Mouse (Mus musculus) limb, embryonic 11.5 days (tissue): ENCODE measurements around the gene Rims3. TPM values are rescaled to one million over a fixed set of nuclear protein-coding genes. Genes with fewer than 3 reads are reported as not detected.

Source experiments
- ATAC-seq: fragments of 200-750 bp; cut with Nextera tagmentation; 2 replicates; pipeline ENCODE4 v1.8.0; 2017; ENCODE audit warnings: low read depth; ENCODE audit not compliant: insufficient number of reproducible peaks, low FRiP score, low TSS enrichment
- DNase-seq: peaks from one replicate; pipeline ENCODE4 v3.0.0-alpha.2; 2015; ENCODE audit warnings: low spot score
- H3K27ac ChIP-seq: fragments of 300-500 bp; sonication (generic); replicated peaks from 2 replicates; pipeline ENCODE4 v1.5.1; 2014; ENCODE audit warnings: low read depth, mild to moderate bottlenecking, low read length
- H3K27me3 ChIP-seq: fragments of 300-500 bp; sonication (generic); 2 replicates; pipeline ENCODE4 v1.6.1; 2014; ENCODE audit warnings: mild to moderate bottlenecking, low read length, mixed read lengths; ENCODE audit not compliant: control insufficient read depth, insufficient read depth
- H3K36me3 ChIP-seq: fragments of 300-500 bp; sonication (generic); 2 replicates; pipeline ENCODE4 v1.6.1; 2014; ENCODE audit warnings: mild to moderate bottlenecking, low read length, moderate library complexity, mixed read lengths; ENCODE audit not compliant: control insufficient read depth, insufficient read depth
- H3K4me1 ChIP-seq: fragments of 300-500 bp; sonication (generic); 2 replicates; pipeline ENCODE4 v1.6.1; 2014; ENCODE audit warnings: low read length, mixed read lengths; ENCODE audit not compliant: control insufficient read depth, insufficient read depth
- H3K4me2 ChIP-seq: fragments of 300-500 bp; sonication (generic); 2 replicates; pipeline ENCODE4 v1.6.1; 2014; ENCODE audit warnings: low read depth, mild to moderate bottlenecking, moderate library complexity; ENCODE audit not compliant: severe bottlenecking
- H3K4me3 ChIP-seq: fragments of 300-500 bp; sonication (generic); 2 replicates; pipeline ENCODE4 v1.5.1; 2014; ENCODE audit warnings: low read depth, low read length
- H3K9ac ChIP-seq: fragments of 300-500 bp; sonication (generic); 2 replicates; pipeline ENCODE4 v1.6.1; 2014; ENCODE audit warnings: mild to moderate bottlenecking, low read length
- H3K9me3 ChIP-seq: fragments of 300-500 bp; sonication (generic); 2 replicates; pipeline ENCODE4 v1.6.1; 2016; ENCODE audit warnings: low read length; ENCODE audit not compliant: control insufficient read depth
- WGBS: fragments of 180-500 bp; shearing (Covaris S2); extraction: QIAGEN DNeasy Blood & Tissue Kit; methylation state at CpG from one replicate; pipeline ENCODE4 v1.1.7; 2014; 5-methylcytosine and 5-hydroxymethylcytosine counted together
- polyA plus RNA-seq: library from polyadenylated mRNA; unstranded; fragments of >200 nt; fragmentation: Nextera tagmentation; extraction: Ambion mirVana; gene quantifications from 2 replicates; pipeline ENCODE4 v1.2.1, GENCODE M21; 2014

Rims3 gene
- polyA plus RNA-seq, 1 experiment from 2014 or later, result 0.51 TPM

GRCm38 (mm10) chr4:120892516-120892915, 37.9 kb downstream of the Rims3 start:
- 56% methylated on average over 1 of the region's 1 CpGs for WGBS
- DNase-seq (no peak), ATAC-seq (no peak)
- no peaks in the 10 kb centered on the region for H3K36me3 ChIP-seq
- no peak overlapping the region for H3K9ac ChIP-seq
- no peak overlapping the region for H3K4me3 ChIP-seq
- H3K4me2 ChIP-seq, result no peak overlapping the region
- no peaks in the 10 kb centered on the region for H3K9me3 ChIP-seq
- H3K27ac ChIP-seq, result no peak overlapping the region
- H3K27me3 ChIP-seq, result no peaks in the 10 kb centered on the region
- H3K4me1 ChIP-seq, result peaks cover 7% of the 10 kb centered on the region

- DNase-seq, result no peak
- H3K9me3 ChIP-seq, result no peaks in the 10 kb centered on the region
- H3K27ac ChIP-seq, result no peak overlapping the region
- no peaks in the 10 kb centered on the region for H3K36me3 ChIP-seq
- ATAC-seq, result no peak
- no peak overlapping the region for H3K9ac ChIP-seq
- H3K4me3 ChIP-seq, result no peak overlapping the region
- H3K4me1 ChIP-seq, result peaks cover 7% of the 10 kb centered on the region
- WGBS, result 67% methylated on average over 11 of the region's 11 CpGs
- H3K4me2 ChIP-seq, result no peak overlapping the region
- H3K27me3 ChIP-seq, result no peaks in the 10 kb centered on the region
These were observed 39.2 kb downstream of the Rims3 start for GRCm38 (mm10) chr4:120893656-120894401.

GRCm38 (mm10) chr4:120894584-120894983, 40.0 kb downstream of the Rims3 start:
- no peak overlapping the region for H3K9ac ChIP-seq
- H3K36me3 ChIP-seq, result no peaks in the 10 kb centered on the region
- no peak overlapping the region for H3K4me3 ChIP-seq
- ATAC-seq (no peak), DNase-seq (no peak)
- no peaks in the 10 kb centered on the region for H3K27me3 ChIP-seq
- no peak overlapping the region for H3K4me2 ChIP-seq
- H3K9me3 ChIP-seq, result no peaks in the 10 kb centered on the region
- no peak overlapping the region for H3K27ac ChIP-seq
- H3K4me1 ChIP-seq, result peaks cover 7% of the 10 kb centered on the region
- WGBS, result 76% methylated on average over 11 of the region's 11 CpGs

- Histone ChIP-seq H3K4me3 (no peak overlapping the region), H3K9ac (no peak overlapping the region), H3K27me3 (no peaks in the 10 kb centered on the region), H3K36me3 (no peaks in the 10 kb centered on the region), H3K27ac (no peak overlapping the region), H3K4me1 (peaks cover 7% of the 10 kb centered on the region), H3K9me3 (no peaks in the 10 kb centered on the region), H3K4me2 (no peak overlapping the region)
- no peak for DNase-seq
- 82% methylated on average over 7 of the region's 7 CpGs for WGBS
- ATAC-seq, result no peak
These were observed 40.6 kb downstream of the Rims3 start for GRCm38 (mm10) chr4:120895226-120895625.

- Histone ChIP-seq H3K4me1 (peaks cover under 1% of the 10 kb centered on the region; the same call in 1 of the 2 replicates), H3K27me3 (no peaks in the 10 kb centered on the region), H3K4me3 (no peak overlapping the region), H3K36me3 (no peaks in the 10 kb centered on the region), H3K9ac (no peak overlapping the region), H3K4me2 (no peak overlapping the region), H3K9me3 (no peaks in the 10 kb centered on the region), H3K27ac (no peak overlapping the region)
- WGBS, result 72% methylated on average over 7 of the region's 7 CpGs
- no peak for ATAC-seq
- no peak for DNase-seq
These were observed 41.4 kb downstream of the Rims3 start for GRCm38 (mm10) chr4:120895810-120896584.

- ATAC-seq (no peak), DNase-seq (no peak)
- Histone ChIP-seq H3K4me3 (no peak overlapping the region), H3K4me1 (no peaks in the 10 kb centered on the region), H3K27ac (no peak overlapping the region), H3K27me3 (no peaks in the 10 kb centered on the region), H3K4me2 (no peak overlapping the region), H3K9ac (no peak overlapping the region), H3K36me3 (no peaks in the 10 kb centered on the region), H3K9me3 (no peaks in the 10 kb centered on the region)
- 70% methylated on average over 4 of the region's 4 CpGs for WGBS
These were observed 49.9 kb downstream of the Rims3 start for GRCm38 (mm10) chr4:120904533-120904932.

- no peak for ATAC-seq
- no peak for DNase-seq
- Histone ChIP-seq H3K27ac (no peak overlapping the region), H3K4me2 (no peak overlapping the region), H3K36me3 (no peaks in the 10 kb centered on the region), H3K9ac (no peak overlapping the region), H3K4me3 (no peak overlapping the region), H3K27me3 (no peaks in the 10 kb centered on the region), H3K4me1 (no peaks in the 10 kb centered on the region), H3K9me3 (no peaks in the 10 kb centered on the region)
- 74% methylated on average over 5 of the region's 5 CpGs for WGBS
These were observed 51.0 kb downstream of the Rims3 start for GRCm38 (mm10) chr4:120905644-120906043.

- DNase-seq, result peak; percentile 91
- no peak overlapping the region for H3K4me2 ChIP-seq
- H3K4me3 ChIP-seq, result no peak overlapping the region
- ATAC-seq, result no peak
- H3K27me3 ChIP-seq, result no peaks in the 10 kb centered on the region
- H3K27ac ChIP-seq, result no peak overlapping the region
- no peaks in the 10 kb centered on the region for H3K36me3 ChIP-seq
- H3K9ac ChIP-seq, result no peak overlapping the region
- no peaks in the 10 kb centered on the region for H3K9me3 ChIP-seq
- WGBS, result 33% methylated on average over 15 of the region's 15 CpGs
- no peaks in the 10 kb centered on the region for H3K4me1 ChIP-seq
These were observed 55.0 kb downstream of the Rims3 start for GRCm38 (mm10) chr4:120909558-120910150.
